Mouse (Mus musculus) MEL (cell line): ENCODE results near the gene Upk3b. TPM values are rescaled to one million over a fixed set of nuclear protein-coding genes. Genes with fewer than 3 reads are reported as not detected.
A peak's percentile ranks its signal among the peaks of the same experiment; 100 is the strongest.
"Not testable (repeated sequence)": the region's sequence is repeated elsewhere in the genome, so short reads cannot be mapped to it uniquely, and the experiment has no call there.

Experiments
- DNase-seq: peaks from one replicate; pipeline ENCODE4 v3.0.0; 2011; ENCODE audit warnings: low read depth, low spot score
- H3K27ac ChIP-seq: 2 replicates; pipeline ENCODE4 v1.5.1; 2012; ENCODE audit warnings: low read depth, mild to moderate bottlenecking, control low read depth, low read length, moderate library complexity; ENCODE audit not compliant: control insufficient read depth
- H3K27me3 ChIP-seq, 2 experiments: fragments of 150-350 bp in 1 of 2; sonication (generic) in 1 of 2; 2 replicates each; pipeline ENCODE4 v1.6.1; 2012; ENCODE audit warnings: low read length in 2 of 2, mild to moderate bottlenecking in 2 of 2, improper control_type of control experiment in 1 of 2, moderate library complexity in 1 of 2; ENCODE audit not compliant: insufficient read depth in 2 of 2, control insufficient read depth in 1 of 2
- H3K36me3 ChIP-seq, 2 experiments: 2 replicates each; pipeline ENCODE4 v1.6.1; 2012 to 2014; ENCODE audit warnings: low read length in 2 of 2, improper control_type of control experiment in 1 of 2, inconsistent platforms in 1 of 2, mild to moderate bottlenecking in 1 of 2; ENCODE audit not compliant: insufficient read depth in 2 of 2, control insufficient read depth in 1 of 2
- H3K4me1 ChIP-seq, 2 experiments: fragments of 150-350 bp in 1 of 2; sonication (generic) in 1 of 2; 2 replicates each; pipeline ENCODE4 v1.6.1; 2012; ENCODE audit warnings: low read length in 2 of 2, improper control_type of control experiment in 1 of 2, mild to moderate bottlenecking in 1 of 2; ENCODE audit not compliant: insufficient read depth in 2 of 2, control insufficient read depth in 1 of 2
- H3K4me3 ChIP-seq, 2 experiments: fragments of 150-350 bp in 1 of 2; sonication (generic) in 1 of 2; 2 replicates each; pipeline ENCODE4 v1.5.1; 2012; ENCODE audit warnings: low read depth in 2 of 2, low read length in 2 of 2, mild to moderate bottlenecking in 2 of 2, moderate library complexity in 2 of 2, control low read depth in 1 of 2, improper control_type of control experiment in 1 of 2; ENCODE audit not compliant: control insufficient read depth in 1 of 2, insufficient read depth in 1 of 2
- H3K79me2 ChIP-seq: 2 replicates; pipeline ENCODE4 v1.6.1; 2012; ENCODE audit warnings: mild to moderate bottlenecking, low read length, moderate library complexity; ENCODE audit not compliant: control insufficient read depth, poor library complexity, insufficient read depth
- H3K9ac ChIP-seq: 2 replicates; pipeline ENCODE4 v1.6.1; 2012; ENCODE audit warnings: low read depth, mild to moderate bottlenecking, control low read depth, low read length, moderate library complexity; ENCODE audit not compliant: control insufficient read depth, poor library complexity, severe bottlenecking
- H3K9me3 ChIP-seq: fragments of 150-350 bp; sonication (generic); replicated peaks from 2 replicates; pipeline ENCODE4 v1.6.1; 2012; ENCODE audit warnings: mild to moderate bottlenecking, low read length, improper control_type of control experiment, moderate library complexity; ENCODE audit not compliant: insufficient read depth
- BHLHE40 ChIP-seq: IDR thresholded peaks from 2 replicates; pipeline ENCODE4 v1.6.1; 2012; ENCODE audit warnings: low read depth, mild to moderate bottlenecking, inconsistent platforms, low read length, improper control_type of control experiment, borderline replicate concordance
- CHD2 ChIP-seq: IDR thresholded peaks from 2 replicates; pipeline ENCODE4 v1.6.1; 2011; ENCODE audit warnings: low read length, improper control_type of control experiment
- CTCF ChIP-seq, 3 experiments: IDR thresholded peaks in 2 of 3; conservative IDR thresholded peaks in 1 of 3; 2 replicates each; pipeline ENCODE4 v1.5.1; 2011 to 2012; ENCODE audit warnings: low read length in 3 of 3, low read depth in 2 of 3, mild to moderate bottlenecking in 2 of 3, improper control_type of control experiment in 1 of 3, inconsistent platforms in 1 of 3, mixed read lengths in 1 of 3, moderate library complexity in 1 of 3; ENCODE audit not compliant: control insufficient read depth in 1 of 3, insufficient read depth in 1 of 3, poor library complexity in 1 of 3, severe bottlenecking in 1 of 3
- E2F4 ChIP-seq: IDR thresholded peaks from 2 replicates; pipeline ENCODE4 v1.6.1; 2011; ENCODE audit warnings: low read depth, low read length, improper control_type of control experiment, borderline replicate concordance
- EP300 ChIP-seq, 2 experiments: IDR thresholded peaks; 2 replicates each; pipeline ENCODE4 v1.6.1; 2011; ENCODE audit warnings: improper control_type of control experiment in 2 of 2, low read length in 2 of 2, low read depth in 1 of 2, mild to moderate bottlenecking in 1 of 2
- MAFK ChIP-seq: IDR thresholded peaks from 2 replicates; pipeline ENCODE4 v1.6.1; 2011; ENCODE audit warnings: low read depth, mild to moderate bottlenecking, low read length, improper control_type of control experiment, borderline replicate concordance
- MEF2A ChIP-seq: IDR thresholded peaks from 2 replicates; pipeline ENCODE4 v1.6.1; 2014; ENCODE audit warnings: low read depth, mild to moderate bottlenecking, inconsistent platforms, low read length, improper control_type of control experiment; ENCODE audit not compliant: poor library complexity, insufficient replicate concordance, severe bottlenecking; ENCODE audit errors: extremely low read depth
- MXI1 ChIP-seq: IDR thresholded peaks from 2 replicates; pipeline ENCODE4 v1.6.1; 2011; ENCODE audit warnings: mild to moderate bottlenecking, low read depth, low read length, improper control_type of control experiment
- MYC ChIP-seq: IDR thresholded peaks from 2 replicates; pipeline ENCODE4 v1.6.1; 2011; ENCODE audit warnings: low read depth, mild to moderate bottlenecking, low read length, improper control_type of control experiment, moderate library complexity
- NELFE ChIP-seq: IDR thresholded peaks from 2 replicates; pipeline ENCODE4 v1.6.1; 2011; ENCODE audit warnings: low read depth, low read length, improper control_type of control experiment
- POLR2AphosphoS2 ChIP-seq: IDR thresholded peaks from 2 replicates; pipeline ENCODE4 v1.6.1; 2011; ENCODE audit warnings: low read length, improper control_type of control experiment
- RAD21 ChIP-seq: IDR thresholded peaks from 2 replicates; pipeline ENCODE4 v1.6.1; 2011; ENCODE audit warnings: mild to moderate bottlenecking, low read depth, low read length, improper control_type of control experiment
- RCOR1 ChIP-seq: IDR thresholded peaks from 2 replicates; pipeline ENCODE4 v1.6.1; 2012; ENCODE audit warnings: low read depth, mild to moderate bottlenecking, inconsistent platforms, low read length, improper control_type of control experiment
- SIN3A ChIP-seq: IDR thresholded peaks from 2 replicates; pipeline ENCODE4 v1.6.1; 2012; ENCODE audit warnings: low read length, improper control_type of control experiment, inconsistent platforms
- SMC3 ChIP-seq: IDR thresholded peaks from 2 replicates; pipeline ENCODE4 v1.6.1; 2011; ENCODE audit warnings: low read depth, low read length, improper control_type of control experiment
- ZC3H11A ChIP-seq: IDR thresholded peaks from 2 replicates; pipeline ENCODE4 v1.6.1; 2012; ENCODE audit warnings: low read depth, mild to moderate bottlenecking, inconsistent platforms, low read length, improper control_type of control experiment
- ZKSCAN1 ChIP-seq: IDR thresholded peaks from 2 replicates; pipeline ENCODE4 v1.6.1; 2012; ENCODE audit warnings: low read depth, mild to moderate bottlenecking, inconsistent platforms, low read length, improper control_type of control experiment, moderate library complexity
- ZNF384 ChIP-seq: IDR thresholded peaks from 2 replicates; pipeline ENCODE4 v1.6.1; 2012; ENCODE audit warnings: low read depth, mild to moderate bottlenecking, inconsistent platforms, low read length, improper control_type of control experiment
- polyA plus RNA-seq, 2 experiments: library from polyadenylated mRNA; stranded (reverse) in 1 of 2; unstranded in 1 of 2; fragments of >175 nt in 1 of 2; fragments of >200 nt in 1 of 2; gene quantifications; 2 replicates each; pipeline versions ENCODE4 v1.2.1 to v1.2.4; 2012; ENCODE audit warnings: low replicate concordance in 2 of 2, low read depth in 1 of 2; ENCODE audit not compliant: insufficient read length in 2 of 2, insufficient read depth in 1 of 2, missing spikeins in 1 of 2
- total RNA-seq: library from RNA; depleted of rRNA; stranded (reverse); fragments of 300-350 nt; gene quantifications from 2 replicates; pipeline ENCODE4 v1.2.3, GENCODE M21; 2012

The Upk3b gene
- total and polyA plus RNA-seq, 3 experiments, result not detected

DNA sequence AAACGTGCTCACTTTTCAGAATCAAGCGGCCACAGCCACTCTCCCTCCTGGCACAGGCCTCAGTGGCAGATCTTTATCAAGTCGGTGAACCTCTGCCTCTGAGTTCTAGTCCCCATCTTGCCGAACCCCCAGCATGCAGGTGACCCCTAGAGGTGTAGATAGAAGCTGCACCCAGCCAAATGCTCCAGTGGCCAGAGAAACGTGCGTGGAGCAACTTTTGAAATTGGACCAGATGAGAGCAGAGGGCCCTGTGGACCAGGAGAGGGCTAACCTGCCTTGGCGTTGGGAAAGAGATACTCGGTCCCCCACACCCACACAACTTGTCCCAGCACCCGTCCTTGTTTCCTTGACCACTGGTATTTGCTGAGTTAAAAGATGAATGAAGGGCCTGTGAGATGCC is 7.1 kb downstream of the Upk3b start (continued):
- TF ChIP-seq E2F4, result no peak
- TF ChIP-seq EP300 (IDR thresholded peaks at IDR 0.05; ENCODE audit: low read depth in 1 of 2, low read length in 2 of 2), result no peak
- TF ChIP-seq NELFE, result no peak

DNA sequence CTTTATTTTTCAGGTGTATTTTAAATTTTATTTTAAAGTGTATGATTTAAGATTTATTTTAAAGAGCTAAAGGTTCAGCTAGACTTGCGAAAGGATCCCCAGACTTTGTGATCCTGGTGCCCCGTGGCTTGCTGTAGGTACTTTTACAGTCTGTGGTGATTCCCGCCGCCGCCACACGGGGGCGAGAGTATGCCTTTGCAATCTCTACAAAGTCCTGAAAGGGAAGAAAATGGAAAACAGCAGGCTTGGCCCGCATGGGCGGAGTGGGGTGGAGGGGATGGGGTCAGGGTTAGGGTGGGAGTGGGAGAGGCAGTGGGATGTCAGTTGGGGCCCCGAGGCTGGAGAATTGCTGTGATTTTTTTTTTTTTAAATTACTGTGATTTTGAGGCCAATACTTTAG is 7.7 kb downstream of the Upk3b start:
- Histone ChIP-seq H3K9me3 (no peaks in the 10 kb centered on the region), H3K27ac (no peak overlapping the region), H3K4me3 (peak overlapping the region in 1 of 2 experiments; percentile 11; a peak in 2 of 4 replicates), H3K4me1 (no peaks in the 10 kb centered on the region; a peak in 2 of 4 replicates), H3K27me3 (no peaks in the 10 kb centered on the region), H3K79me2 (no peaks in the 10 kb centered on the region), H3K36me3 (no peaks in the 10 kb centered on the region), H3K9ac (no peak overlapping the region)
- TF ChIP-seq SMC3 (peak; percentile 80), ZNF384 (peak; percentile 20; the same call in 1 of the 2 replicates), POLR2AphosphoS2 (no peak), CHD2 (no peak), RCOR1 (no peak), MXI1 (no peak), MEF2A (no peak), ZKSCAN1 (no peak), MYC (no peak), MAFK (no peak), RAD21 (peak; percentile 59), ZC3H11A (peak; percentile 52), BHLHE40 (no peak), CTCF (IDR thresholded peaks at IDR 0.05 in 2 of 3, conservative IDR thresholded peaks at IDR 0.05 in 1 of 3; ENCODE audit: control insufficient read depth in 1 of 3, insufficient read depth in 1 of 3, low read depth in 2 of 3, low read length in 3 of 3, poor library complexity in 1 of 3, severe bottlenecking in 1 of 3) (peak; percentile 56 to 93 (median 89); a peak in 5 of 6 replicates), SIN3A (no peak)
- peak; percentile 83 for DNase-seq

DNA sequence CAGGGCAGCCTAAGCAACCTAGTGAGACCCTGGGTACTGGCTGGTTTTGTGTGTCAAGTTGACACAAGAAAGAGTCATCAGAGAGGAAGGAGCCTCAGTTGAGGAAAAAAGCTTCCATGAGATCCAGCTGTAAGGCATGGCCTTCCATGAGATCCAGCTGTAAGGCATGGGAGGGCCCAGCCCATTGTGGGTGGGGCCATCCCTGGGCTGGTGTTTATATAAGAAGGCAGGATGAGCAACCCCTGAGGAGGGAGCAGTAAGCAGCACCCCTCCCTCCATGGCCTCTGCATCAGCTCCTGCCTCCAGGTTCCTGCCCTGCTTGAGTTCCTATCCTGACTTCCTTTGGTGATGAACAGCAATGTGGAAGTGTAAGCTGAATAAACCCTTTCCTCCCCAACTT is 10.2 kb downstream of the Upk3b start:
- not testable (repeated sequence) for H3K27me3 ChIP-seq, H3K4me1 ChIP-seq, H3K36me3 ChIP-seq, H3K27ac ChIP-seq, H3K9me3 ChIP-seq, DNase-seq, H3K4me3 ChIP-seq, H3K9ac ChIP-seq, H3K79me2 ChIP-seq
